Comparison of ENCODE assay signal across 1 mouse cellular context in genomic region chr5:92664321-92664720, GRCm38 (mm10).
TF ChIP-seq lines count a peak whose summit lies in the region.

No protein-coding gene starts in this region.

TF ChIP-seq in MEL, 35 proteins besides CTCF, POLR2A, EP300 and RAD21:
- TF ChIP-seq ZNF384 (IDR thresholded peaks at IDR 0.05; ENCODE audit: low read depth, low read length) (0 out of 2 replicates have a peak, but pooled peaks have one; percentile 9), SMC3 (IDR thresholded peaks at IDR 0.05; ENCODE audit: low read depth, low read length) (0 out of 2 replicates have a peak, but pooled peaks have one; percentile 21), USF1 (IDR thresholded peaks at IDR 0.05; ENCODE audit: low read depth, low read length) (no peak), HCFC1 (IDR thresholded peaks at IDR 0.05; ENCODE audit: low read depth, low read length) (no peak)
